Mouse (Mus musculus) lung, postnatal 10 days (tissue): ENCODE measurements around the gene Gpr142.

Source experiments
- DNase-seq: peaks from one replicate; pipeline ENCODE4 v3.0.0; 2021

Gpr142 gene

GRCm38 (mm10) chr11:114802540-114803267 is 4.0 kb downstream of the Gpr142 start:
- DNase-seq = no peak

- DNase-seq = no peak
These were observed 5.3 kb downstream of the Gpr142 start for GRCm38 (mm10) chr11:114803990-114804389.

- no peak for DNase-seq
These were observed 8.3 kb downstream of the Gpr142 start for GRCm38 (mm10) chr11:114807025-114807424.

GRCm38 (mm10) chr11:114807686-114808427 is 9.1 kb downstream of the Gpr142 start:
- DNase-seq = no peak

- DNase-seq = no peak
These were observed 10.6 kb downstream of the Gpr142 start for GRCm38 (mm10) chr11:114809371-114809770.

- no peak for DNase-seq
These were observed 11.6 kb downstream of the Gpr142 start for GRCm38 (mm10) chr11:114810344-114810743.

- DNase-seq = peak; percentile 93
These were observed 14.1 kb downstream of the Gpr142 start for GRCm38 (mm10) chr11:114812731-114813240.

GRCm38 (mm10) chr11:114814873-114815592 is 16.3 kb downstream of the Gpr142 start:
- DNase-seq = no peak

- DNase-seq = no peak
These were observed 18.2 kb downstream of the Gpr142 start for GRCm38 (mm10) chr11:114816934-114817333.

- no peak for DNase-seq
These were observed 19.5 kb downstream of the Gpr142 start for GRCm38 (mm10) chr11:114818185-114818584.

GRCm38 (mm10) chr11:114819110-114819509 is 20.4 kb downstream of the Gpr142 start:
- no peak for DNase-seq

GRCm38 (mm10) chr11:114820444-114820843 is 21.7 kb downstream of the Gpr142 start:
- DNase-seq = no peak

- DNase-seq = no peak
These were observed 22.6 kb downstream of the Gpr142 start for GRCm38 (mm10) chr11:114821325-114821724.

- peak; percentile 63 for DNase-seq
These were observed 24.0 kb downstream of the Gpr142 start for GRCm38 (mm10) chr11:114822727-114823126.

- DNase-seq = no peak
These were observed 24.5 kb downstream of the Gpr142 start for GRCm38 (mm10) chr11:114823199-114823725.

GRCm38 (mm10) chr11:114826686-114827085 is 28.0 kb downstream of the Gpr142 start:
- DNase-seq = peak; percentile 28

- peak; percentile 79 for DNase-seq
These were observed 31.0 kb downstream of the Gpr142 start for GRCm38 (mm10) chr11:114829499-114830432.

- no peak for DNase-seq
These were observed 31.7 kb downstream of the Gpr142 start for GRCm38 (mm10) chr11:114830433-114830773.

GRCm38 (mm10) chr11:114833166-114833565 is 34.4 kb downstream of the Gpr142 start:
- peak; percentile 19 for DNase-seq

GRCm38 (mm10) chr11:114843818-114844463 is 45.2 kb downstream of the Gpr142 start:
- DNase-seq = peak; percentile 61

GRCm38 (mm10) chr11:114844464-114845220 is 45.9 kb downstream of the Gpr142 start:
- DNase-seq = no peak
